Mouse (Mus musculus): ENCODE measurements at regions not wholly inside any gene's neighbourhood (a gene's known extent, or its start where the extent isn't known, plus 50 kb on each side); places are given as distances from the start of the nearest gene placed in this dataset.

DNA sequence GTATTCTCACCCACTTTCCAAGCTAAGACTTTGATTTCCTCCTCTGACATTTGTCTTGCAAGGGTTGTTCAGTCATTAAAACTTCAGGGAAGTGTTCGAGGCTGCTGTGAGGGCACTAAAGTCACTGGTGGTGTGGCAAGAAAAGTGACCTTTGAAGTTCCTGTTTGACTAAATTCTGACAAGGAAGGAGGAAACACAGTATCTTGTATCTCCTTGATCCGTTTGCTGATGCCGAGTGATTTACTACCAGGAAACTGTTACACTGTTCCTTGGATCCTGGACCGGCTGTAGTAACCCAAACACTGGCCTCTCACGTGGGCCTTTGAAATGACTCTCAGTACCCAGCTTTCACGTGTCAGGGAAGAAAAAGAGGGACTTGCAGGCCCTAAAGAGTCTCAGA is 53.5 kb upstream of the Ralgapa2 start:
- DNase-seq (ENCODE audit: extremely low spot score, low spot score), result no peak

DNA sequence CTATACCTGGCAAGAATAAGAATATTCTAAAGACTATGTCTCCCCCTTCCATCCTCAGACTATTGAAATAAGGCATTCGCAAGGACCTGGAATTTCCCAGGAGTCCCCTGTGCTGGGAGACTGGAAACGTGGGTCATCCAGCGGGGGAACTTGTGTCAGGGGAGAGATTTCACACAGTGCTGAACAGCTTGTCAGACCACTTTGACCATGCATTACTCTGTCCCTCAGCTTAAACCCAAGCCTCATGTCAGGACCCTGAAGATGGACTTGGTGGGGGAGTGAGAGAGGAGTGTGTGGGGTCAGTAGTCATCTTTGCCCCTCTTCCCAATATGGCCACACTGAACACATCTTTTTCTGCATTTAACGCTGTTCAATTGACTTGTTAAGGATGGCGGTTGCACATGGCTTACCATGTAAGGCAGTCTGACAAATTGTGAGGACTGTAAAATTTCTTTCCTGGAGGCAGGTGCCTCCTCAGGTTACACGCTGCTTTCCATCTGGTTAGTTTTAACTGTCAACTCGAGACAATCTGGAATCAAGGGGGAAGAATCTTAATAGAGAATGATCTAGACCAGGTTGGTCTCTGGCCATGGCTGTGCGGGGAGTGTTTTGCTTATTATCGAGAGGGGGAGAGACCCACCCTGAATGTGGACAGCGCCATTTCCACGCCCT is 56.2 kb upstream of the Ralgapa2 start:
- no peak for DNase-seq (ENCODE audit: extremely low spot score, low spot score)

DNA sequence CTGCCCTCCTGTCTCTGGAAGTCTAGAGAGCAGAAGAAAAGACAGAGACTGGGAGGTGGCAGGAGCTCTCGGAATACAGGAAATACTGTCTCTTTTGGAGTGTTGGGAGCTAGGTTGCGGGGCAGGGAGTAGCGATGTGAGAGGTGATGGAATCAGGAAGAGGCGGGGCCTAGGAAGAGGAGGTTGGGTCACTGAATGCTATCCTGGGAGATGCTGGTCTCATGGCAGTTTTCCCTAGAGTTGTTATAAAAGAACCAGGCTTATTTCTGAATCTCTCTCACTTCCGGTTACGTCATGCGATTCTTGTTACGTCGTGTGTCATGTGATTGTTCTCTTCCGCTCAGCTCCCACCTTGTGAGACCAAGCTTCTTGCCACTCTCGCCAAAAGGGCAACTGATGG is 58.9 kb upstream of the Ralgapa2 start:
- DNase-seq (ENCODE audit: extremely low spot score, low spot score), result no peak

DNA sequence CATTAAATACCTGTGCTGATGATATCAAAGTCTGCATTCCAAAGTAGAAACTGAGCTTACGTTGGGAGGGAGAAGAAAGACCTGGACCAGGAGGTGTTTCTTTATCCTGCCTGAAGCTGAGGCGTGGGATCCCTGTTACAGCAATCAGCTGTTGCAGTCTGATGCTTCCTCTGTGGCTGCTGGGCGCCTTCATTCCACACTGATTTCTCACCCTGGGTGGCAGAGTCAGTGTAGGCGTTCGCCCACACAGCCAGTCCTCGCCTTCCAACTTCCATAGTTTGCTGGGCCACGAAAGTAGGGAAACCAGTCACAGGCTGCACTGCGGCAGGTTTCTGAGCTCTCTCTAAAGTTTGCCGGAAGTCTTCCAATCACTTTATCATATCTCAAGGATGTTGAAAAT is 59.7 kb upstream of the Ralgapa2 start:
- no peak for DNase-seq (ENCODE audit: extremely low spot score, low spot score)

DNA sequence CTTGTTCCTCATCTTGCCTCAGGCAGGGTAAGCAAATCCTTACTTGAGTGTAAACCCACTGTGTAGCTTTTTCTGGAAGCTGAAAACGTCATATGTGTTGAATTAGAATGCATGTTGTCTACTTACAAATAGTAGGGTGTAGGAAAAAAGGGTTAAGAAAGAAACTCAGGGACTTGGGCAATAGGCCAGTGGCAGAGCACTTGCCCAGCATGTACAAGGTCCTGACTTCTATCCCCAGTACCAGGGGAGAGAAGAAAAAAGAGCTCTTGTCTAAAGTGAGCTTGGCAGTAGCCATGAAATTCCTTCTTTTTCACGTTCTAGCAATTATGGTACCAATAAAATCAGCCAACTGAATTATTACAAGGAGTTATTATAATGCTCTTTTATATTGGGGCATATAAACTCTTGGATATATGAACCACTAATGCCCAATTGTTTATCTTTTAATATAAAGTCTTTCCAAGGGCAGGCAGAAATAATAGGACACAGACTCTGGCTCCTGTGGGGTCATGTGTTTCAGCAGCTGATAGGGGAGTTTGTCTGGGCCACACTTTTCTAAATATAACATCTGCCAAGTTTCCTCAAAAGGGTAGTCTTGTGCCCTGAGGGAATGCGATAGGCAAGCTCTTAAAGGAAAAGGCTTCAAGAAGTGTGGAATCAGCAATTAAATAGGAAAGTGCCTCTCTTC is 63.6 kb upstream of the Ralgapa2 start:
- DNase-seq (ENCODE audit: extremely low spot score, low spot score), result no peak

DNA sequence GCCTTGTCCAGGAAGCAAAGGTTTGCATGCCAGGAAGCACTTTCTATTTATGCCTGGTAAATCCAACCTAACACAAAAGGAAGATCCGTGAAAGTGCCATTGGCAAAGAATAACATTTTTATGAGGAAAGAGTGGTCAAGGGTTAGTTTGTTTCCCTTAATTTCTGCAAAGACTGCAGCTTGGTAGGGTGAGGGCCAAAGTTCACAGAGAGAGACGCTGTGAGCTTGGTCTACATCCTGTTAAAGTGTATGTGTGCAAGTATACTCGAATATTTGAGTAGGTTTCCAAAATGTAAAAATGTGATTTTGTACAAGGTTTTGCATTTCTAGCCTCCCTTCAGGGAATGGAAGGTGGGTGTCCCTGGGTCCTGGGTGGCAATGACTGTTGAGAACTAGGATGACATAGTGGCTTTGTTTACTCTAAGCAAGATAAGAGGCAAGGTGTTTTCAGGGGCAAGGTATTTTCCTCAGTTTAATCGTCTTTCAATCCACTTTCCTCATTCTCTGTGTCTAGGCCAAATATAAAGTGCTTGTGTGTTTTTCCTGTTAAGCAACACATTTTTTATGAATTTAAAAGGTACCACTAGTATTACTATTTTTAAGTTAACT is 64.3 kb upstream of the Ralgapa2 start:
- no peak for DNase-seq (ENCODE audit: extremely low spot score, low spot score)

DNA sequence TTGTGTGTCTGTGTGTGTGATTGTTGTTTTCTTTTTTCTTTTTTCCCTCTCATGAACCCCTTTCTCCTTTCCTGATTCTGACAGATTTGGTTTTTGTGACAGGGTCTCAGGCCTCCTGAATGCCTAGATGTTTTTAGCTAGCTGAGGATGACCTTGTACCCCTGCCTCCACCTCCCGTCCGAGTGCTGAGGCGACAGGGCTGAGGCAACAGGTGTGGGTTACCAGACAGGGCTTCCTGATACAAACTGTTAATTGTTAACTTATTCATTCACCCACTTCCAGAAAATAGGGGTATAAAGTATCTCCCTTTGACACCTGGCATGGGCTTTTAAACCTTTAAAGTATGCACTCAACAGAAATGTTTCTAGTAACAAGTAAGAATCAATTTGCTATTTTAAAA is 65.0 kb upstream of the Ralgapa2 start:
- no peak for DNase-seq (ENCODE audit: extremely low spot score, low spot score)

DNA sequence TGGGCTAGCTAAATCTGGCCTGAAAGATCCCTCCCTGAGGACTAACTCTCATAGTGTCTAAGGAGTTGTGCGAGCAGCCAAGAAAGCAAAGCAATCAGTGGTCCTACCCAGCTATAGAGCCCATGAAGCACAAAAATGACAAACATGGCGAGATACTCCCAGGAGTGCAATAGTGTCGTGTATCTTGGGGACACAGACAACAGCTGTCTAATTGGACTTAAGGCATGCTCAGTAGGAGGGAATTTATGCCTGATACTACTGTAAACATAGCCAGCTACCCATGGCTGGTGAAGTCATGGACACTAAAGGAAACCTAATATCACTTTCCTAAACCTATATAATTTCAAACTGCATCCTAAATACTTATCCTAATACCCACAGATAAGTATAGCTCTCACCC is 69.1 kb upstream of the Ralgapa2 start:
- no peak for DNase-seq (ENCODE audit: extremely low spot score, low spot score)

DNA sequence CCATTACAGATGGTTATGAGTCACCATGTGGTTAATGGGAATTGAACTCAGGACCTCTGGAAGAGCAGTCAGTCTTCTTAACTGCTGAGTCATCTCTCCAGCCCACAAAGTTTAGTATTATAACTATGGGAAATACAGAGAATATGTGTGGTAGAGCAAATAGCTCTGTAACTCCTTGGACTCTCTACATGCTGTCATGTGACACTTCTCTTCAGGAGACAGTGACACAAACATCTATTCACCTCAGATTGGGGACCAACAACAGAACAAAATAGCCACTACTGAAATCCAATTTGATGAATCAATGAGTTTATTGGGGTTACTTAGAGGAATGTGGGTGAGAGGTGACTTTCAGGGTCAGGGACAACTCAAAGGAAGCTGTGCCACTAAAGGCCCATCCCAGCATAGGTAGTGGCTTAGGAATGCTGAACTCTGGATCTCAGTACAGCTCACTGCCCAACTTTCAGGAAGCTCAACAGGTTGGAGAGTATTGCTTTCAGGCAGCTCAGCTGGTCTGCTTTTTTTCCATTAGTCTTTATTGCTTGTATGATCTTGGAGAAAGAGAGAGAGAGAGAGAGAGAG is 71.8 kb upstream of the Ralgapa2 start:
- DNase-seq (ENCODE audit: extremely low spot score, low spot score), result no peak

DNA sequence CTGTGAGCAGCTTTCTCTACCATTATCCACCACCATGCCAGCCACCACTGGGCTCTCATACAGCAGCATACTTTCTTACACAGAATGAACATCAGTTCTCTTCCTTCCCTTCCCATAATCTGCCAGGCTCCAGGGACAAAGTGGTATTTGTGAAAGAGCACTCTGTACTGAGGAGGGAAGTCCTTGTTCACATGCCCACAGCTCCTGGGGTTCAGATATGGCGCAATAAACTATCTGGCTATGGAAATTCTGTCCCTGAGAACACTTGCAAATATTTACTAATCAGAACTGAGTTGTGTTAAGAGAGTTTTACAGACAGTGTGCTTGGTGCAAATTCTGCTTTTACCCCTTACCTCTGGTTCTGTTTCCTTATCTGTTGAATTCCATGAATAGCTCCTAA is 74.2 kb upstream of the Ralgapa2 start:
- DNase-seq (ENCODE audit: extremely low spot score, low spot score), result no peak

DNA sequence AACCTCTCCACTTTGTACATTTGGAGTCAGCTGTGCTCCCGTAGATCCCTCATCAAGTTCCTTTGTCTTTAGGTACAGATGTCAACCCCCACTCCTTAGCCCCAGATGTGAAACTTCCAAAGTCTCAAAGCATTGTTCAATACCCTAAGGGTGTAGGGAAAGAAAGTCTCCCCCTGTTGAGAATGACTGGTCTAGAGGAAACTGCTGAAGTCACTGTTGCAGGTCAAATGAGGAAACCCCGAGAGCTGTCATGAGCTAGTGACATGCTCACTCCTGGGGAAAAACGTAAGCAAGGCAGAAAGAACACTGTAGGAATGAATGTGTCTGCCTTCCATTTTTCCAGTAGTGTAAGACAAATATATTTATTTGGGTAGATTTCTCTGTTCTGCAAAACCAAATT is 74.8 kb upstream of the Ralgapa2 start:
- DNase-seq (ENCODE audit: extremely low spot score, low spot score), result no peak

DNA sequence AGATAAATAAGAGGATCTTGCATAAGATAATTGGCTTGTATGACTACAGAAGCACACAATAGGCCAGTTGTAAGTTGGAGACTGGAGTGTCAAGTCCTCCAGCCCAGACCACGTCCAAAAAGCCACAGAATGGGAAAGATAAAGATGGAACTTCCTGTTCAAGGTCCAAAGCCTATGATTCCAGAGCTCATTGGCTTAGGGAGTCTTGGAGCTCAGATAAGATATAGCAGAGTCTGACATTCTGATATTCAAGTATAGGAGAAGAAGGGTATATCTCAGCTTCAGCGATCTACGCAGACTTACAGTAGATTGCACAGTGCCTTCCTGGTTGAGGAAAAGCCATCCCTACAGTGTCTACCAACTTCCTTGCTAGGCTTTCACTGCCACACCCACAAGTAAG is 77.7 kb upstream of the Ralgapa2 start:
- DNase-seq (ENCODE audit: extremely low spot score, low spot score), result no peak

DNA sequence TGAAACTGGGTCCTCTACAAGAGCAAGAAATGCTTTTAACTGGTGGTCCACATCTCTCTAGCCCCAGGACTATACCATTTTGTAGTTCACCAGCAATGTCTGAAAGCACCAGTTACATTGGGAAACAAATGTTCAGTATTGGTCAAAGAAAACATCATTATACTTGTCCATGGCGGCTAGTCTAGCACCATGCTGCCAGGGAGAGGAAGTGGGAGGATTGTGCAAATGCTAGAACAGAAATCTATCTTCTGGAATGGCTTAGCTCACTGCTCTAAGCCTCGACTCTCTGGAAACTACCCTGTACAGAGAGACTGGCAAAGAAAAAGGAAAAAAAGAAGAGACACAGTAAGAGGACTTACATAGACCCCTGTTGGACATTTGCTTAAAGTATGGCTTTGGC is 81.1 kb upstream of the Ralgapa2 start:
- no peak for DNase-seq (ENCODE audit: extremely low spot score, low spot score)

DNA sequence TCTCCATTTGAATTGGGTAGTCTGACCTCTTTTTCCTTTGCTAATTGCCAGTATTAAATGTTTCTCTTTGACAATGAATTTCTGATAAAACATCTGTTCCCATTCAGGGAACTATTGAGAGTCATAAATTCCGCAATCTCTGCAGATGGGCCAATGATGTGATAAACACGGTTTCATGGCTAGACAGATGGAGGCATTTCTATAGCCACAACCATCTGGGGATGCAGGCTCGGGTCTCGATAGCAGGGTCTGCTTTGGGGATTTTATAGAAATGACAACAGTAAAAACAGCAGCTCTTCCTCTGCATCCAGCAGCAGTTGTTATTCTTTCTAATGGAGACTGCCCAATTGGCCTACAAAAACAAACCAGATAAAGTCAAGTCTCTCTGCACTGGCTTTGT is 82.1 kb upstream of the Ralgapa2 start:
- no peak for DNase-seq (ENCODE audit: extremely low spot score, low spot score)

DNA sequence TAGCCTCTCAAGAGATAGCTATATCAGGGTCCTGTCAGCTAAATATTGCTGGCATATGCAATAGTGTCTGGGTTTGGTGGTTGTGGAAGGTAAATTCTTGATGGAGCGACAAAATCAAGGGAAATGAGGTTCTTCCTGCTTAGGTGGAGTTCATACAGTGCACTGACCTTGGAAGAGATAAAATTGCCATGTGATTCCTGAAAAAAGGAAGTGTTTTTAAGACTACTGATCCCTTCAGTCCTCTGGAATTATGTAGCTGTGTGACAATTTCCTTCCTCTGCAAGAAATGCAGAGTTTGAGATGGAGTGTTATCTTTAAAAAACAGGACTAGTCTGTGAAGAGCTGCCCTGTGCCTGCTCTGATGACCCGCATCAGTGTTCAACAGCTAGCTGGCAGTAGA is 83.5 kb upstream of the Ralgapa2 start:
- DNase-seq (ENCODE audit: extremely low spot score, low spot score), result no peak

DNA sequence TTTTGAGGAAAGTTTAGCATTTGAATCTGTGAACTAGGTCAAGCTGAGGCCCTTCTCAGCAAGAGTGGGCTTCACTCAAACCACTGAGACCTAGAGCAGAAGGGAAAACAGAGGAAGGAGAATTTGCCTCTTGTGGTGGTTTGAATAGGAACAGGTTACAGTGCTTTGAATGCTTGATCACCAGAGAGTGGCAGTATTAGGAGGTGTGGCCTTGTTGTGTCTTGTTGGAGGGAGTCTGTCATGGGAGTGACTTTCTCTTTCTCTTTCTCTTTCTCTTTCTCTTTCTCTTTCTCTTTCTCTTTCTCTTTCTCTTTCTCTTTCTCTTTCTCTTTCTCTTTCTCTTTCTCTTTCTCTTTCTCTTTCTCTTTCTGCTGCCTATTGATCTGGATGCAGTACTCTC is 94.0 kb upstream of the Ralgapa2 start:
- no peak for DNase-seq (ENCODE audit: extremely low spot score, low spot score)

DNA sequence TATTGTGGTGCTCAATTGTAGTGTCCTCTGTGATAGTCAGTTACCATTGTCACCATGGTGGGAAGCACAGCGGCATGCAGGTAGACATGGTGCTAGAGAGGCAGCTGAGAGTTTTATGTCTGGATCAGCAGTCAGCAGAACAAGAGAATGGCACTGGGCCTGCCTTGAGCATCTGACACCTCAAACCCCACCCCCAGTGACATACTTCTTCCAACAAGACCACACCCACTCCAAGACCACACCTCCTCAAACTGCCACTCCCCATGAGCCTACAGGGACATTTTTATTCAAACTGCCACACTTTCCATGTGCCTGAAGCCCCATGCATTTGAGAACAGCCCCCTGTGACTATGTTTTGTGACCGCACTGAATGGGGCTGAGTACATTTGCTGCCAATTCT is 98.8 kb upstream of the Ralgapa2 start:
- DNase-seq (ENCODE audit: extremely low spot score, low spot score), result no peak

DNA sequence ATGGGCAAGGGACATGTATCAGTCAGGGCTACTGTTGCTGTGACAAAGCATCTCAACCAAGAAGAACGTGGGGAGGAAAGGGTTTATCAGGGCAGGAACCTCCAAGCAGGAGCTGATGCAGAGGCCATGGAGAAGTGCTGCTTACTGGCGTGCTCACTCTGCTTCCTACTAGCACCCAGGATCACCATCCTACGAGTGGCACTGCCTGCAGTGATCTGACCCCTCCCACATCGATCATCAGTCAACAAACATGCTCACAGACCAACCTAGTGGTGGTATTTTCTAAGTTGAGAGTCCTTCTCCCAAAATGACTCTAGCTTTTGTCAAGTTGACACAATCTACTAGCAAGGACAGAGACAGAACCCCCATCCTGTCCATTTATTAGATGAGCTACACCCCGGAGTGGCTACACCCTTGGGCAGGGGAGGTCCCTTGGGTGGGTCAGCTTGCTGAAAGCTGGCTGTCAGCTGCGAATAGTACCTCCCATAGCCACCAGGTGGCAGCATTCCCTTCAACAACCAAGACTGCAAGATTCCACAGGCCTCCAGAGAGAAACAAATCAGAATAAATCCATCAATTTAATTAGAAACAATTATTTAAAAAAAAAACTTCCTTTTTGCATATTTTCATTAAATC is 99.9 kb upstream of the Ralgapa2 start:
- DNase-seq (ENCODE audit: extremely low spot score, low spot score), result peak; percentile 74

DNA sequence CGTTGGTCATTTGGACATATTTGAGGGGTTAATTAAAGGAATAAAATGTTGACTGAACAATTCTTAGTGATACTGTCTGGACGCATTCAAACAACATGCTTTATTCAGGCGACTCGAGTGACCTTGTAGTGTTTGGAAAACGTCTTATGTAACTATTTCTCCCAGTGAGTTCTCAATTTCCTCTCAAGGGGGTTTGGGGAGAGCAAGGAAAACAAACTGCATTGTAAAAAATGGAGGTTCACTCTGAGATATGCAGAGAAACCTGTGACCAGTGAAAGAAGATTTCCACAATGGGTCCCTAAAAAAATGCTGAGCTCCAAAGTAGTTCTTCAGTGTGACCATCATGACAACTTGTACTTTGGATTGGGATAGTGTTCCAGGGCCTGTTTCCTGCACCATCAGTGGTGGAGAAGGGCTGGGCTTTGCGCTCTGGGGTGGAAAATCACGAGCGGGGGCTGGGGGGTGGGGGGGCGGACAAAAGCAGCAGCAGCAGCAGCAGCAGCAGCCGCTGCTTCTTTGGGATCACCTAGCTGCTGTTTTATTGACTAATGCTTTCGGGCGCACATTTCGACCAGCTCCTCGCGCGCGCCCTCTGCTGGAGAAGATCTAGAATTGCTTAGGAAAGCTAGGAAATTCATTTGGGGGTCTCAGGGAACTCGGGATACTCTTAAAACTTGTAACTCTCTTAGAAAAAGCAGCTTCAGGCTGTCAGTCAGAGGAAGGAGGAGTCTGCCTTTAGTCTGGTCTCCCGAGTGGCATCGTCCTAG is 100.6 kb upstream of the Ralgapa2 start:
- peak; percentile 75 for DNase-seq (ENCODE audit: extremely low spot score, low spot score)

DNA sequence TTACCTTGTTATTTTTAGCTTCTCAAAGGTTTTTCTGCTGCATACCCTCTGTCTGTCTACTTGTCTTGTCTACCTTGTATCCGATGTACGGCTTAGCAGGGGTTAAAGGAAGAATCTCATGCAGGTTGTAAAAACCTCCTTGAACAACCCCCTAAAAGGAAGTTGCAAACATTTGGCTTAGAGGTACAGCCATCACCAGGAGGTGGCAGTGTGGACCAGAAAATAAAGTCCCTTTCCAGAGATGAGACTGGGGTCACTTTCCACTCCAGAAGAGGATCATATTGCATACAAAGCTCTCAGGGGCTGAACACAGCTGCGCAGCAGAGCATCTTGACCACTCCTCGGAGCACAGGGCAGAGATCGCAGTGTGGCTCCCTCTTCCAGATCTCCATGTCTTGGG is 109.0 kb upstream of the Ralgapa2 start:
- DNase-seq (ENCODE audit: extremely low spot score, low spot score), result peak; percentile 65

DNA sequence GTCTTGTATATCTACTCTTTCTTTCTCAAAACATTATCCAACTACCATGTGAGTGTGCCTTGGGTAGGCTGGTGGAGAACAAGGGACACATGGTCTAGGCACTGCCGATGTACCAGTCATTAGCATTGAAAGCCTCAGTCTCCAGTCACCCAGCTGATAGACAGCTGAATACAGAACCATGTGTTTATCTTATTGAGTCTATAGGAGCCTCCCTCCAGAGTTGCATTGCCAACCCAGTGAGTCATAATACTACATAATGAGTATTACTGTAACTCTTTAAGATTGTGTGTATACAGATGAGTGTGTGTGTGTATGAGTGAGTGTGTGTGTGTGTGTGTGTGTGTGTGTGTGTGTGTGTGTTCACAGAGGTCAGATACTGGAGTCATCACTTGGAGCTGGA is 110.9 kb upstream of the Ralgapa2 start:
- DNase-seq (ENCODE audit: extremely low spot score, low spot score), result no peak

Measured in neural tube, embryonic 10.5 days (tissue).